8 mouse cellular contexts compared by ENCODE assay signal in the genomic region with DNA sequence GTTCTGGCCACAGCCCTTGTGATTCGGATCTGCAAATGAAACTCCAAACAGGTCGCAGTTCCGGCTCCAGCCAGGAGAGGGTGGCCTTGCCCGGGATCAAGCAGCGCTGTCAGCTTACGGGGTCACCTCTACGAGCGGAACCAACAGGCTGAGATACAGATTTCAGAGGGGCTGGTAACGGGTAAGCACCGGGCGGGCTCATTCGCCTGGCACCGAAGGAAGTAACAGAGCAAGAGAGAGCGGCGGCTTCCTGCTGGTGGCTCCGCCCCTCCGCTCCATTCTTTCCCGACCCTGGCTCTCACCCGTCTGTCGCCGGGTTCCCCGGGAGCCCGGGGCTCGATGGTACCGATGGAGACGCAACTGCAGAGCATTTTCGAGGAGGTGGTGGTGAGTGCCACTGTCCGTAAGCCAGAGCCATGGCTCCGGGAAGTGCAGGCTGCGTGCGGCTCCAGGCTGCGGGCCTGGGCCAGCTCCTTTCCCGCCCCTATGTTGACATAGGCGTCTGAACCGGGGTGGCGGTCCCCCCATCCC. TPM values are rescaled to one million over a fixed set of nuclear protein-coding genes. Genes with fewer than 3 reads are reported as not detected.
A peak's percentile ranks its signal among the peaks of the same experiment; 100 is the strongest.
DNase-seq lines count a peak whose midpoint lies in the region; ATAC-seq lines count a peak whose summit lies in the region.

Gene Med23 (plus strand): TSS at position 227 of the 531 bp plus-strand sequence.

- WGBS in forebrain, embryonic 14.5 days = under 1% methylated on average over 36 of the region's 36 CpGs
- WGBS in neural tube, embryonic 15.5 days = under 1% methylated on average over 36 of the region's 36 CpGs

- no peaks in the 10 kb centered on the region for H3K9me3 ChIP-seq in forebrain, embryonic 14.5 days (replicated peaks; ENCODE audit: control insufficient read depth, low read length)
- no peaks in the 10 kb centered on the region for H3K9me3 ChIP-seq in neural tube, embryonic 15.5 days (replicated peaks)

- H3K36me3 ChIP-seq in forebrain, embryonic 14.5 days (ENCODE audit: control insufficient read depth, insufficient read depth, low read length) = peaks cover 31% of the 10 kb centered on the region
- peaks cover 28% of the 10 kb centered on the region for H3K36me3 ChIP-seq in neural tube, embryonic 15.5 days

- intact Hi-C loops in heart, postnatal 14 days (cut with DNase I) = loop anchor here (5.0 to 10.0 kb wide), 3 partner anchors 73 to 347 kb away; no protein-coding TSS in a partner anchor

- H3K4me1 ChIP-seq in forebrain, embryonic 14.5 days (ENCODE audit: control insufficient read depth, insufficient read depth, low read length) = peaks cover 3% of the 10 kb centered on the region; the same call in 1 of the 2 replicates
- H3K4me1 ChIP-seq in neural tube, embryonic 15.5 days = peaks cover 6% of the 10 kb centered on the region

- peak within 1 kb of the TSS; percentile 81 for H3K9ac ChIP-seq in forebrain, embryonic 14.5 days (ENCODE audit: low read length)
- peak within 1 kb of the TSS; percentile 95 for H3K9ac ChIP-seq in neural tube, embryonic 15.5 days (replicated peaks)

- peak; percentile 98 for DNase-seq in ES-CJ7 (ENCODE audit: low read depth, low spot score)
- peak; percentile 99 for DNase-seq in cerebellum, adult 11 months
- peak; percentile 98 for DNase-seq in forebrain, embryonic 14.5 days (ENCODE audit: low spot score)
- DNase-seq in heart, postnatal 14 days = peak; percentile 96 to 99
- peak; percentile 99 for DNase-seq in layer of hippocampus, adult 11-12 months (ENCODE audit: low spot score)
- peak; percentile 97 to 98 for DNase-seq in lung, adult 18-20 months
- peak; percentile 95 for DNase-seq in testis, postnatal 14 days (ENCODE audit: low spot score)

- peak within 1 kb of the TSS; percentile 77 for H3K4me3 ChIP-seq in forebrain, embryonic 14.5 days (ENCODE audit: low read depth, low read length)
- peak within 1 kb of the TSS; percentile 96 for H3K4me3 ChIP-seq in neural tube, embryonic 15.5 days (replicated peaks)

- no peaks in the 10 kb centered on the region for H3K27me3 ChIP-seq in forebrain, embryonic 14.5 days (replicated peaks; ENCODE audit: control insufficient read depth, insufficient read depth, low read length)
- H3K27me3 ChIP-seq in neural tube, embryonic 15.5 days (replicated peaks) = no peaks in the 10 kb centered on the region

- ATAC-seq in forebrain, embryonic 14.5 days = peak; percentile 100
- ATAC-seq in neural tube, embryonic 15.5 days (ENCODE audit: low FRiP score) = peak; percentile 100

- H3K27ac ChIP-seq in forebrain, embryonic 14.5 days (ENCODE audit: low read depth, low read length) = no peak within 1 kb of the TSS
- H3K27ac ChIP-seq in neural tube, embryonic 15.5 days (replicated peaks) = peak within 1 kb of the TSS; percentile 76

- peak within 1 kb of the TSS; percentile 60 for H3K4me2 ChIP-seq in forebrain, embryonic 14.5 days (ENCODE audit: low read length)
- peak within 1 kb of the TSS; percentile 65 for H3K4me2 ChIP-seq in neural tube, embryonic 15.5 days

RNA-seq across cellular contexts. Expression of gene Med23, which starts in this region (rescaled TPM):
- polyA plus RNA-seq in forebrain, embryonic 14.5 days (2014; fragmentation: Nextera tagmentation; extraction: Ambion mirVana) = 27.9 and 33.1 TPM in 2 replicates
- 10 to 100 TPM; 16.2 to 16.6 TPM for total RNA-seq in heart, postnatal 14 days (2021)
- 21.6 and 22.0 TPM in 2 replicates for polyA plus RNA-seq in neural tube, embryonic 15.5 days (2015; fragmentation: Nextera tagmentation; extraction: Ambion mirVana)
